Mouse (Mus musculus): ENCODE measurements around the gene Stam2. TPM values are rescaled to one million over a fixed set of nuclear protein-coding genes. Genes with fewer than 3 reads are reported as not detected.

Stam2 gene
- polyA plus RNA-seq, 3 experiments from 2014 or later = 31.7 to 41.8 (median 40.2) TPM

DNA sequence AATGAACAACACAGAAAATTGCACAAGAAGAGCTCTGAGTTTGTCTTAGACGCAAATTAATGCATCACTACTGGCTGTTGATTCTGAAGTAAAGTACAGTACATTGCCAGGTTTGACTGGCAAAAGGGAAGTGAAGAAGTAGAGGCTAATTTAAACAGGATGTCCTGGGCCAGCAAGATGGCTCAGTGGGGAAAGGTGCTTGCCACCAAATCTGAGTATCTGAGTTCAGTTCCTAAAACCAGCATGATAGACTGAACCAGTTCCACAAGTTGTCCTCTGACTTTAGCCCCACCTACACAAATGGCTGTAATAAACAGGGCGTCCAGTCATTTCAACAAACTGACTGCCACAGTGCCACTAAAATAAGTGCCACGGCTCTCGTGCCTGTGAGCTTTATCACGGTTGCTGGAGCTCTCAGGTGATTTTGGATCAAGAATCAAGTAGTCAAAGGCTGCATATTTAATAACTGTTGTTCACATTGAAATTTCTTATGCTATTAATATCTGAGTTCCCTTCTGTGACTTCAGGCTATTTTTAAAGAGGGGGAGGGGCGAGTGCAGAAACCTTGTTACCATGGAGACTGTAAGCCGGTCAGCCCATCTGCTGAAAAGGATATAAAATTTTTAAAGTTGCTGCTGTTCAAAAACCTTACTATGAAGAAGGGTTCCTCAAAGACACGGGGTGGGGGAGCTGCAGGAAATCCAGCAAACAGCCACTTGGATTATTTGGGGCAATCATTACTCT is 94.7 kb downstream of the Stam2 start:
- no peak for ATAC-seq

DNA sequence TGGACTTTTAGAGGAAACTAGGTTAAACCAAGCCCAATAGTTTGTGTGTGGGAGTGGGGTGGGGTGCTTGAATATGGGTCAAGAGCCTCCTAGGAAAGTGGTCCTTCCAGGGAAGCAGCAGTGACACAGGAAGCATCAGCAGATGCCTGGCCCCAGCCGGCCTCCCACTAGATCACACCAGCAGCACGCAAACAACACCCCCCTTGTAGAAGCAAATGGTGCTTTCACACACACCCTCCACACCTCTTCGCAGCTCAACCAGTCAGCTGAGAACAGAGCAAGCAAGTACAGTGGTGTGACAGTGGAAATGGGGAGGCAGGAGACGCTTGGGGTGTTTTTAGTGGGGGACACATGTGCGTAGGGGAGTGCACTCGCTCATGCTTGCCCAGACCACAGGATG is 98.4 kb downstream of the Stam2 start:
- ATAC-seq = no peak

Other genes starting within 250 kb of the Stam2 start
- gene Cacnb4, start 65.5 kb downstream of the Stam2 start, polyA plus RNA-seq (2017; shearing (Covaris generic)) = under 1 TPM; 0.13 to 0.58 (median 0.30) TPM
- gene Fmnl2, start 115.6 kb upstream of the Stam2 start, polyA plus RNA-seq (2017; shearing (Covaris generic)) = under 1 TPM; 0.24 to 0.47 (median 0.36) TPM

Measured in inflammation-experienced regulatory T-cells, adult 6 months (primary cell).